Mouse (Mus musculus): Measurements from ENCODE around the gene Slc20a1.

DNA sequence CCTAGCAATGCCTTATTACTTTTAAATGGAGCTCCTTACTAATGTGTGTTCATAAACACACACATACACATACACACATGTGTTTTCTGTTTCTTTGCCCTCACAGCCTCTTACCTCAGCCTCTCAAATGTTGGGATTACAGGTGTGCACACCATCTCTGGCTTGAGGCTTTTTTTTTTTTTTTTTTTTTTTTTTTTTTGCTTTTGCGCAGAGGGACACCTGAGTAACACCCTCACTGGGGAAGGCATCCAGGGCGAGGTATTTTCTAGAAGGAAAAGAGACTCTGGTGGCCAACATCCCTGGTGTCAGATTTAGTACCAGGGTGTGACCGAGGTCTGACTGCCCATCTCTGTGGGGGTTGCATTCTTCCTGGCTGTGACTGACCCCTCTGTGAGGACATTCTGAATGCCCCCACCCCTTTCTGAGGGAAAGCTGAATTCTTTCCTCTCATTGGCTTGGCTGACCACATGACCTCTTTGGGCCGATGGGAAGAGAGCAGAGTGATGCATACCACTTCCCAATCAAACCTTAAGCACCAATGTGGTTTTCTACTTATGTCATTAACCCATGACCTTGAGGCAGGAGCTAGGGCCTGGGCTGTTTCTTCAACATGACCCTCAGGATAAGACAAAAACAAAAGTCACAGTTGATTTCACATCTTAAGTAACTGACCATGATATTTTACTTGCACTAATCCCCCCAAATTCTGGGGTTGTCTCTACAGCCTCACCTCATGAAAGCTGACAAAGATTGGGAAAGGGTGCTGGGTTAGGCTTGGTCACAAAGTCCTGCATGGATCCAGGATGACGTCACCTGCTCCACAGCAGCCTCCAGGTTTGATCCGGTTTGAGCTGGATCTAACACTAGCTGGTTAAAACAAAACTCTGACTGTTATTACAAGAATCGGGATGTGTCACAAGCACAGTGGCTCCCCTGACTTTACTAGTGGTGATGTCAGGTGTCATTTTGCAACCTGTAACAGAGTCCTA is 43.6 kb downstream of the Slc20a1 start:
- TF ChIP-seq POLR2A (IDR thresholded peaks at IDR 0.05; ENCODE audit: low read depth, low read length) (no peak), CTCF (conservative IDR thresholded peaks at IDR 0.05; ENCODE audit: insufficient read depth, insufficient read length, low read depth, low read length) (no peak)

Data from kidney, adult 2 months (tissue).